Comparison of ENCODE assay signal across 24 mouse cellular contexts in genomic region chr13:46918509-46918908, GRCm38 (mm10). TPM values are rescaled to one million over a fixed set of nuclear protein-coding genes. Genes with fewer than 3 reads are reported as not detected.
DNase-seq lines count a peak whose midpoint lies in the region; ATAC-seq lines count a peak whose summit lies in the region.
"Had no signal": no experiment of that assay in that cellular context is flagged by ENCODE, and none has a peak within 500 bp of the region (broad histone marks: within the 10 kb centered on the region; RNA-seq: fewer than 3 reads in every experiment).

No protein-coding gene starts in this region.

- H3K27me3 ChIP-seq in lung, embryonic 15.5 days, result no peaks in the 10 kb centered on the region
- no peaks in the 10 kb centered on the region for H3K27me3 ChIP-seq in heart, embryonic 13.5 days (replicated peaks)
- H3K27me3 ChIP-seq in kidney, embryonic 14.5 days (ENCODE audit: control insufficient read depth, insufficient read depth, low read length), result no peaks in the 10 kb centered on the region
- H3K27me3 ChIP-seq: embryonic facial prominence, embryonic 13.5 days; forebrain, embryonic 12.5 days had no signal

- peak overlapping the region; percentile 27; the same call in 1 of the 2 replicates for H3K27ac ChIP-seq in lung, embryonic 15.5 days
- H3K27ac ChIP-seq in heart, embryonic 13.5 days (replicated peaks), result peak overlapping the region; percentile 99
- no peak overlapping the region for H3K27ac ChIP-seq in kidney, embryonic 14.5 days (ENCODE audit: low read depth, low read length)
- H3K27ac ChIP-seq: embryonic facial prominence, embryonic 13.5 days; forebrain, embryonic 12.5 days; hindbrain, embryonic 10.5 days; hindbrain, postnatal 0 days; midbrain, embryonic 10.5 days had no signal

- peaks cover 25% of the 10 kb centered on the region for H3K4me1 ChIP-seq in lung, embryonic 15.5 days
- peaks cover 90% of the 10 kb centered on the region for H3K4me1 ChIP-seq in heart, embryonic 13.5 days
- H3K4me1 ChIP-seq in kidney, embryonic 14.5 days (ENCODE audit: control insufficient read depth, insufficient read depth, low read length), result 0 out of 2 replicates have a peak, but pooled peaks cover 6% of the 10 kb centered on the region
- H3K4me1 ChIP-seq: forebrain, embryonic 12.5 days; midbrain, embryonic 10.5 days had no signal

- 0 out of 2 replicates have a peak, but pooled peaks cover 2% of the 10 kb centered on the region for H3K36me3 ChIP-seq in lung, embryonic 15.5 days
- H3K36me3 ChIP-seq in heart, embryonic 13.5 days, result peaks cover 10% of the 10 kb centered on the region
- H3K36me3 ChIP-seq in kidney, embryonic 14.5 days (ENCODE audit: control insufficient read depth, insufficient read depth, low read length), result no peaks in the 10 kb centered on the region
- H3K36me3 ChIP-seq: forebrain, embryonic 12.5 days had no signal

- 57% methylated on average over 5 of the region's 5 CpGs for WGBS in lung, embryonic 15.5 days
- WGBS in heart, embryonic 13.5 days, result 32% methylated on average over 5 of the region's 5 CpGs
- WGBS in kidney, embryonic 14.5 days, result 66% methylated on average over 5 of the region's 5 CpGs

- no peak overlapping the region for H3K4me2 ChIP-seq in lung, embryonic 15.5 days
- peak overlapping the region; percentile 53 for H3K4me2 ChIP-seq in heart, embryonic 13.5 days
- no peak overlapping the region for H3K4me2 ChIP-seq in kidney, embryonic 14.5 days (replicated peaks; ENCODE audit: low read depth, low read length)
- H3K4me2 ChIP-seq: embryonic facial prominence, embryonic 13.5 days; forebrain, embryonic 12.5 days had no signal

- peak; percentile 39; the same call in 1 of the 2 replicates for ATAC-seq in lung, embryonic 15.5 days (ENCODE audit: borderline replicate concordance, extremely low read depth, low FRiP score, low TSS enrichment)
- ATAC-seq in heart, embryonic 13.5 days (ENCODE audit: extremely low read depth, insufficient number of reproducible peaks, low FRiP score, low TSS enrichment), result peak; percentile 78
- ATAC-seq in kidney, embryonic 14.5 days (ENCODE audit: low FRiP score, low TSS enrichment), result no peak
- ATAC-seq: CD4-positive, CD25-positive, alpha-beta regulatory T cell, adult 4 months; hindbrain, postnatal 0 days; intestine, embryonic 16.5 days; midbrain, embryonic 16.5 days had no signal

- H3K9ac ChIP-seq in lung, embryonic 15.5 days, result no peak overlapping the region
- H3K9ac ChIP-seq in heart, embryonic 13.5 days, result peak overlapping the region; percentile 71
- no peak overlapping the region for H3K9ac ChIP-seq in kidney, embryonic 14.5 days (ENCODE audit: low read depth, low read length)
- H3K9ac ChIP-seq: embryonic facial prominence, embryonic 13.5 days; forebrain, embryonic 12.5 days had no signal

- H3K9me3 ChIP-seq in lung, embryonic 15.5 days, result no peaks in the 10 kb centered on the region
- no peaks in the 10 kb centered on the region for H3K9me3 ChIP-seq in heart, embryonic 13.5 days
- H3K9me3 ChIP-seq in kidney, embryonic 14.5 days (ENCODE audit: control insufficient read depth, low read length), result no peaks in the 10 kb centered on the region
- H3K9me3 ChIP-seq: embryonic facial prominence, embryonic 13.5 days; forebrain, embryonic 12.5 days; hindbrain, embryonic 10.5 days; midbrain, embryonic 10.5 days had no signal

- intact Hi-C loops in heart, postnatal 14 days (cut with DNase I), result no loop called here

- peak; percentile 96 for DNase-seq in heart, adult 11 months
- no peak for DNase-seq in heart, postnatal 14 days
- no peak for DNase-seq in lung, postnatal 25 days (ENCODE audit: low spot score)
- DNase-seq in heart, postnatal 4 days, result peak; percentile 51
- DNase-seq in T-cell, adult 2 months (ENCODE audit: low spot score), result no peak
- DNase-seq: adrenal gland, postnatal 36 days; cerebellum, adult 9-10 months; gastrocnemius, postnatal 36 days; kidney, adult 9 months; kidney, postnatal 36 days; liver; thymus, postnatal 14 days had no signal

- H3K4me3 ChIP-seq in lung, embryonic 15.5 days, result no peak overlapping the region
- H3K4me3 ChIP-seq in heart, embryonic 13.5 days, result peak overlapping the region; percentile 2; the same call in 1 of the 2 replicates
- no peak overlapping the region for H3K4me3 ChIP-seq in kidney, embryonic 14.5 days (ENCODE audit: low read length)
- H3K4me3 ChIP-seq: embryonic facial prominence, embryonic 13.5 days; erythroblast, embryonic 14.5 days; forebrain, embryonic 12.5 days; hindbrain, embryonic 10.5 days; midbrain, embryonic 10.5 days had no signal

RNA-seq across cellular contexts. Expression of gene Kif13a, which starts 11.2 kb away (rescaled TPM):
- total RNA-seq in heart, postnatal 14 days (2021), result 100 to 1,000 TPM in 1 of 2 experiments, 10 to 100 TPM in 1; 95.6 to 104 TPM
- 30.6 and 32.5 TPM in 2 replicates for polyA plus RNA-seq in lung, embryonic 15.5 days (2015; fragmentation: Nextera tagmentation; extraction: Ambion mirVana)
- 22.9 and 32.9 TPM in 2 replicates for polyA plus RNA-seq in heart, embryonic 13.5 days (2015; fragmentation: Nextera tagmentation; extraction: Ambion mirVana)
- 100 to 1,000 TPM; 110 to 116 TPM for total RNA-seq in heart, postnatal 4 days (2021)
- 8.7 and 18.2 TPM in 2 replicates for polyA plus RNA-seq in kidney, embryonic 14.5 days (2014; fragmentation: Nextera tagmentation; extraction: Ambion mirVana)

Comparison
In these comparisons a context has a peak if more than half of its experiments do, and no peak if none do; other contexts are left out.
1. DNase-seq: peak in heart, adult 11 months (single experiment) and heart, postnatal 4 days (single experiment); none in heart, postnatal 14 days (0 of 2), lung, postnatal 25 days (single experiment) and T-cell, adult 2 months (single experiment).